Mouse (Mus musculus): ENCODE measurements around the gene Peli3. TPM values are rescaled to one million over a fixed set of nuclear protein-coding genes. Genes with fewer than 3 reads are reported as not detected.
A peak's percentile ranks its signal among the peaks of the same experiment; 100 is the strongest.

Gene Peli3
- polyA plus RNA-seq, 1 experiment from 2014 or later, result 5.0 TPM

DNA sequence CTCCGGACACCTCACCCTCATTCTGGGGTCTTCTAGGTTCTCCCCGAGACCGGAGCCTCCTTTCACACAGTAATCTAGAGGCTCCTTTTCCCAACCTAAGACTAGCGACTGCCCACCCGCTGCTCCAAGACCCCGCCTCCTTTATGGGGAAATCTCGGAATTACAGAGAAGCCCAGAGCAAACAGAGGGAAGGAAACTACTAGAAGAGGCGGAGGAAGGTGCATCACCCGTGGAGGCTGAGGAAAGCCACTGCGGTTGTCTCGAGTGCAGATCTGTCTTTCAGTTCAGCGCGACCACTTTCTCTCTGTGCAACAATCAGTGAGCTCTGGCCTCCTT lies 294 bp upstream of the Peli3 start:
- Histone ChIP-seq H3K4me3 (replicated peaks) (peak overlapping the region; percentile 72), H3K4me2 (replicated peaks) (peak overlapping the region; percentile 78), H3K9ac (peak overlapping the region; percentile 23), H3K27me3 (no peaks in the 10 kb centered on the region), H3K36me3 (no peaks in the 10 kb centered on the region), H3K9me3 (replicated peaks) (no peaks in the 10 kb centered on the region), H3K4me1 (peaks cover 17% of the 10 kb centered on the region), H3K27ac (replicated peaks) (peak overlapping the region; percentile 44; the same call in 1 of the 2 replicates)
- peak; percentile 22; the same call in 1 of the 2 replicates for ATAC-seq (ENCODE audit: insufficient number of reproducible peaks, low FRiP score, low TSS enrichment, low read depth)
- 6% methylated on average over 13 of the region's 13 CpGs for WGBS

DNA sequence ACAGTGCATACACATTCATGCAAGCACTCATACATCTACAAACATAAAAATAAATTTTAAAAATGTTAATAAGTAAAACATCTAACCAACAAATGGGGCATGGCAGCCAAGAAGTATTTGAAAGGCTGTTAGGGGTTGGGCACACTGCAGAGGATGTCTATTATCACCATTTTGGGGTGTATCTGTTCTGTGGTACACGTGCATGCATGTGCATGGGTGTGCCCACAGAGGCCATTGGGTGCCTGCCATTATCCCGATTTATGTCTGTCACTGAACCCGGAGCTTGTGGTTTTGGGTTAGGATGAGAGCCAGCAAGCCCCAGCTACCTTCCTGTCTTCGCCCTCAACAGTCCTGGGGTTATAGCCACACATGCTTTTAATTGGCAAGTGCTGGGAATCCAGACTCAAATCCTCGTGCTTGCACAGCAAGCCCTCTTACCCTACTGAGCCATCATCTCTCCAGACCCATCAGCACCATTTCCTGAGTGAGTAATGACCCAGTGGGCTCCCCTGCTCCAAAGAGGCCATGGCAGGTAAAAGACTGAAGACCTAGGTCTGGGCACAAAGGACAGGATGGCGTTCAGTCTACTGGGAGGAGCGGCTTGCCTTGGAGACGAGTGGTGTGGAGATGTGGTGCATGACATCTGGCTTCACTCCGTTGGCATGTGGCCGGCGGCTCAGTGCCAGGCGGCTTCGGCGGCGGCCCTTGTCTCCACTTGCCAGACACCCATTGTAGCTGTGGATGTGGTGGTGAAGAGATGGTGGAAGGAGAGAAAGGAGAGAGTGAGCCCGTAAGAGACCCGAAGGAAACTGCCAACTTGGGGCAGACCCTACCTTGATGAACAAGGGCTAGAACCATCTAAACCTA lies 5.2 kb downstream of the Peli3 start:
- ATAC-seq (ENCODE audit: insufficient number of reproducible peaks, low FRiP score, low TSS enrichment, low read depth), result peak; percentile 25

DNA sequence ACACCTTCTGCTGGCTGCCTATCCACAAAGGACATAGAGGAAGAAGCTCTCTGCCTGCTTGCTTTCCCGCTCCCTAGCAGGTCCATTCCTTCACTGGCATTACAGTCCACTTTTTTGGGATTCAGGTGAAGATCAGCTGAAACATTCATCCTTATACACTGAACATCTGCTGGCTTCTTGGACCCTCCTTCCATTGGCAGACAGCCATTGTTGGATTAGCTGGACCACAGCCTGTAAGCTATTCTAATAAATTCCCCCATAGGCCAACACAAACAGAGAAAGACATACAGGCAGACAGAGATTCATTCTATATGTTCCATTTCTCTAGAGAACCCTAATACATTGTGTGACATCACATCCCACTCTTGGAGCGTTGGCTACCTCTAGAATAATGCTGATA lies 6.0 kb downstream of the Peli3 start:
- peaks cover 14% of the 10 kb centered on the region for H3K4me1 ChIP-seq
- H3K27ac ChIP-seq (replicated peaks), result no peak overlapping the region
- WGBS, result 75% methylated on average over 2 of the region's 2 CpGs
- no peaks in the 10 kb centered on the region for H3K9me3 ChIP-seq (replicated peaks)
- no peaks in the 10 kb centered on the region for H3K27me3 ChIP-seq
- H3K9ac ChIP-seq, result no peak overlapping the region
- H3K4me3 ChIP-seq (replicated peaks), result no peak overlapping the region
- H3K36me3 ChIP-seq, result peaks cover 4% of the 10 kb centered on the region; the same call in 1 of the 2 replicates
- ATAC-seq (ENCODE audit: insufficient number of reproducible peaks, low FRiP score, low TSS enrichment, low read depth), result no peak
- H3K4me2 ChIP-seq (replicated peaks), result no peak overlapping the region

More for the DNA sequence above, 5.2 kb downstream of the Peli3 start:
- no peak overlapping the region for H3K9ac ChIP-seq
- no peaks in the 10 kb centered on the region for H3K36me3 ChIP-seq
- 70% methylated on average over 17 of the region's 17 CpGs for WGBS
- H3K4me1 ChIP-seq, result peaks cover 21% of the 10 kb centered on the region
- H3K27ac ChIP-seq (replicated peaks), result no peak overlapping the region
- no peaks in the 10 kb centered on the region for H3K27me3 ChIP-seq
- no peak overlapping the region for H3K4me3 ChIP-seq (replicated peaks)
- no peaks in the 10 kb centered on the region for H3K9me3 ChIP-seq (replicated peaks)
- H3K4me2 ChIP-seq (replicated peaks), result no peak overlapping the region

DNA sequence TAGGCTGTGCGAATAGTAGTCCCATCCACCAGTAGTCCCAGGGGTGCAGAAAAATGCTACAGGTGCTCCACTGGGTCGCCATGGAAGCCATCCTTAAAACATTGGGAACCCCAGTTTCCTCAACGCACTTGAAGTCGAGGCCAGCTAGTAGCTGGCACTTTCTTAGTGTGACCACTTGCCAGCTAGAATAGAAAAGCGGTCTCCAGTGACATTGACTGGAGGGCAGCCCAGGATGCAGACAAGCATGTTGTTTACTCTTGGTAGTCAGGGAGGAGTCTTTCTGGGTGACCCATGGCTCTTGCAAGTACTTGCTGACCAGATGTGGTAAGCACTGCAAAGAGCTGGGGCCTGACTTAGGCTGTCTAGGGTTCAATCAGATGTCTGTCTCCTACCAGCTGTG lies 14.1 kb downstream of the Peli3 start:
- no peak for ATAC-seq (ENCODE audit: insufficient number of reproducible peaks, low FRiP score, low TSS enrichment, low read depth)
- Histone ChIP-seq H3K27me3 (no peaks in the 10 kb centered on the region), H3K4me3 (replicated peaks) (peak overlapping the region; percentile 80), H3K9me3 (replicated peaks) (no peaks in the 10 kb centered on the region), H3K27ac (replicated peaks) (peak overlapping the region; percentile 81), H3K4me1 (peaks cover 28% of the 10 kb centered on the region), H3K9ac (peak overlapping the region; percentile 58; the same call in 1 of the 2 replicates), H3K36me3 (peaks cover 18% of the 10 kb centered on the region; the same call in 1 of the 2 replicates), H3K4me2 (replicated peaks) (peak overlapping the region; percentile 61)
- 64% methylated on average over 5 of the region's 5 CpGs for WGBS

DNA sequence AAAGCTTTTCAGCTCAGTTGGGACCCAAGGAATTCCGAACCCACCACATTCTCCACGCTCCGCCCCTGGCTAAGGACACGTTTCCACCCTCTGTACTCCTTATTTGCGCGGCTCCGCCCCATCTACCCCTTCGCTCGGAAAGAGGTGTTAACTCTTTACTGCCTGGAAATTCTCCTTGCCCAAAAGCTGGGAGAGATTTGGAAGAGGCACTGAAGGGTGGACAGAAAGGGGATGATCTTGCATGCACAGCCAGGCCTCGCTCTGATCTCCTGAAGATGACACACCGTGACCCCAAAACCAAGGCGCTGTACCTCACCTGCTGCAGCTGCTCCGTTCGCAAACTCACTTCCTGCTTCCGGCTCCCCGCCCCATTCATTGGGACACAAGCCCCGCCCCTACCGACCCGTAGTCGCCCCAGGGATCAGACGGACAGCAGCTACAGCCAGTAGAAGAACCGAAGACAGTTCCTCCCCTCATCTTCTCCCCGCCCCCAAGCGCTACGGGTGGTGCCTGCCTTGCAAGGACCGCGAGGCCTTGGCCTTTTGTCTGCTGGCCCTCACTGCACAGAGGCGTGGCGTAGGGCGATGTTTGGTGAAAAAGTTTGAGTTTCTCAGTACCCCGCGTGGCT lies 14.9 kb downstream of the Peli3 start, which contains the start of gene Dpp3:
Dpp3 (minus strand) TSS at position 384 of the 628 bp plus-strand sequence.
- Histone ChIP-seq H3K36me3 (peaks cover 25% of the 10 kb centered on the region), H3K4me2 (replicated peaks) (peak within 1 kb of the TSS; percentile 61), H3K9ac (peak within 1 kb of the TSS; percentile 58), H3K4me3 (replicated peaks) (peak within 1 kb of the TSS; percentile 80), H3K27ac (replicated peaks) (peak within 1 kb of the TSS; percentile 81), H3K27me3 (no peaks in the 10 kb centered on the region), H3K4me1 (peaks cover 28% of the 10 kb centered on the region), H3K9me3 (replicated peaks) (no peaks in the 10 kb centered on the region)
- peak; percentile 98 for ATAC-seq (ENCODE audit: insufficient number of reproducible peaks, low FRiP score, low TSS enrichment, low read depth)
- WGBS, result under 1% methylated on average over 32 of the region's 32 CpGs

DNA sequence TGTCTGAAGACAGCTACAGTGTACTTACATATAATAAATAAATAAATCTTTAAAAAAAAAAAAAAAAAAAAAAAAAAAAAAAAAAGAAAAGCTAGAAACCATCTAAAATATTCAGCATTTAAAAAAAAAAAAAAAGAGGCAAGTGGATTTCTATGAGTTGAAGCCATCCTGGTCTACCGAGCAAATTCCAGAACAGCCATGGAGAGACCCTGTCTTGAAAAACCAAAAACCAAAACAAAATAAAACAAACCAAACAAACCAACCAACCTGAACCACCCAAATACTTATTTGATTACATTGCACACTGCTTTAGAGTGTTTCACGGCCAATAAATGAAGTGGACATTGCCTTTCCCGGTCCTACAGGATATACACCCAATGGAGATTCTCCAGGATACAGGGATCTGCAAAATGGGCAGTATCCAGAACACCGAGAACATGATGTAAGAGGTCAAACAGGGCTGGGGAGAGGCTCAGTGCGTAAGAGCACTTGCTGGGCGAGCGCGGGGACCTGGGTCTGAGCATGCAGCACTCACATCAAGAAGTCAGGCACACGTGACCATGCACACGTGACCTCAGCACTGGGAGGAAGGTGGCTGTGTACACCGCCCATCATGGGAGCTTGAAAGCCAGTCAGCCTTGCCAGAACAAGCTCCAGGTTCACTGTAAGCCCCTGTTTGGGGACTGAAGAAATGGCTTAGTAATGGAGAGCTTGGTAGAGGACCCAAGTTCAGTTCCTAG lies 17.6 kb downstream of the Peli3 start:
- Histone ChIP-seq H3K9ac (no peak overlapping the region), H3K4me3 (replicated peaks) (no peak overlapping the region), H3K36me3 (peaks cover 48% of the 10 kb centered on the region), H3K4me2 (replicated peaks) (no peak overlapping the region), H3K27ac (replicated peaks) (no peak overlapping the region), H3K4me1 (peaks cover 28% of the 10 kb centered on the region), H3K9me3 (replicated peaks) (no peaks in the 10 kb centered on the region), H3K27me3 (no peaks in the 10 kb centered on the region)
- 94% methylated on average over 11 of the region's 11 CpGs for WGBS
- ATAC-seq (ENCODE audit: insufficient number of reproducible peaks, low FRiP score, low TSS enrichment, low read depth), result no peak

- H3K9me3 ChIP-seq (replicated peaks), result no peaks in the 10 kb centered on the region
- no peak overlapping the region for H3K4me2 ChIP-seq (replicated peaks)
- peaks cover 97% of the 10 kb centered on the region for H3K36me3 ChIP-seq
- H3K4me3 ChIP-seq (replicated peaks), result no peak overlapping the region
- no peaks in the 10 kb centered on the region for H3K4me1 ChIP-seq
- no peak for ATAC-seq (ENCODE audit: insufficient number of reproducible peaks, low FRiP score, low TSS enrichment, low read depth)
- no peaks in the 10 kb centered on the region for H3K27me3 ChIP-seq
- WGBS, result 77% methylated on average over 6 of the region's 6 CpGs
- no peak overlapping the region for H3K27ac ChIP-seq (replicated peaks)
- H3K9ac ChIP-seq, result no peak overlapping the region
Measured at GRCm38 (mm10) chr19:4919652-4920051, 23.3 kb downstream of the Peli3 start.

DNA sequence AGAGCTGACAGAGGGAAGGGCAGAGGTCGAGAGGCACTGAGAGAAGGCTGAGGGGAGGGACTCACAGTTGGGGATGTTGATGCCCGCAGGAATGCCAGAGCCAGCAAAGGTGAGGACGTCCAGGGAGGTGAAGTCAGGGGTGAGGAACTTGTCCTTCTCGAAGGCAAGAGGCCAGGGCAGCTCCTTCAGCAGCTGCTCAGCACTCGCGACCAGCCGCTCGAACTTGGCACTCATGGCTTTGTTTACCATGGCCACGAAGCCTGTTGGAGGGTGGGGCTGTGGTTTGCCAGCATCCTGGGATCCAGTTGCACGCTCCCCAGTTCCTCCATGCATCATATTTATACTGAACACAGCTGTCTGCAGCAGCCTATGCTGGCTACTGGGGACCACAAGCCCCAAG lies 26.1 kb downstream of the Peli3 start:
- H3K36me3 ChIP-seq, result peaks cover 98% of the 10 kb centered on the region
- no peaks in the 10 kb centered on the region for H3K27me3 ChIP-seq
- 75% methylated on average over 10 of the region's 10 CpGs for WGBS

GRCm38 (mm10) chr19:4915924-4916603 lies 26.9 kb downstream of the Peli3 start:
- Histone ChIP-seq H3K9ac (no peak overlapping the region), H3K4me3 (replicated peaks) (no peak overlapping the region), H3K9me3 (replicated peaks) (no peaks in the 10 kb centered on the region), H3K27me3 (no peaks in the 10 kb centered on the region), H3K27ac (replicated peaks) (no peak overlapping the region), H3K4me1 (no peaks in the 10 kb centered on the region), H3K4me2 (replicated peaks) (no peak overlapping the region), H3K36me3 (peaks cover 98% of the 10 kb centered on the region)
- WGBS, result 93% methylated on average over 15 of the region's 15 CpGs
- no peak for ATAC-seq (ENCODE audit: insufficient number of reproducible peaks, low FRiP score, low TSS enrichment, low read depth)

More for the DNA sequence above, 26.1 kb downstream of the Peli3 start:
- H3K4me1 ChIP-seq, result no peaks in the 10 kb centered on the region
- H3K9ac ChIP-seq, result no peak overlapping the region
- no peak for ATAC-seq (ENCODE audit: insufficient number of reproducible peaks, low FRiP score, low TSS enrichment, low read depth)
- no peak overlapping the region for H3K4me2 ChIP-seq (replicated peaks)
- no peak overlapping the region for H3K4me3 ChIP-seq (replicated peaks)
- no peaks in the 10 kb centered on the region for H3K9me3 ChIP-seq (replicated peaks)
- H3K27ac ChIP-seq (replicated peaks), result no peak overlapping the region

GRCm38 (mm10) chr19:4909376-4909775 lies 33.6 kb downstream of the Peli3 start:
- no peaks in the 10 kb centered on the region for H3K27me3 ChIP-seq
- no peak overlapping the region for H3K27ac ChIP-seq (replicated peaks)
- peaks cover 6% of the 10 kb centered on the region for H3K4me1 ChIP-seq
- no peak overlapping the region for H3K9ac ChIP-seq
- H3K4me2 ChIP-seq (replicated peaks), result no peak overlapping the region
- 92% methylated on average over 7 of the region's 7 CpGs for WGBS
- H3K36me3 ChIP-seq, result peaks cover 68% of the 10 kb centered on the region
- no peak for ATAC-seq (ENCODE audit: insufficient number of reproducible peaks, low FRiP score, low TSS enrichment, low read depth)
- H3K9me3 ChIP-seq (replicated peaks), result no peaks in the 10 kb centered on the region
- H3K4me3 ChIP-seq (replicated peaks), result no peak overlapping the region

All from embryonic facial prominence, embryonic 15.5 days (tissue).